Mouse (Mus musculus): ENCODE data around the gene Aco2.

DNA sequence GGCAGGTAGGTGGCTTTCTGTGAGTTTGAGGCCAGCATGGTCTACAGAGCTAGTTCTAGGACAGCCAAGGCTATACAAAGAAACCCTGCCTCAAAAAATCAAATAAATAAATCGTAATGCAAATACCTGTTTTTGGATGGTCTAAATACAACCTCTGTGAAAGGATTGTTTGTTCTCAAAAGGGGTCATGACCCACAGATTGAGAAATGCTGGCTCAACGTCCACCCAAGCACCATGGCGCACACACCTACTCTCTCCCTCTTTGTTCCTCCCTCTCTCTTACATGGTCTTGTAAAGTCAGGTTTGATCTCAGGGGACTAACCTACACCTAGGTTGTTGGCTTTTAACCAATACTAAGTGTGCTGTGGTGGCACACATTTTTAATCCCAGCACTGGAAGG is 49.5 kb upstream of the Aco2 start:
- TF ChIP-seq POLR2A (IDR thresholded peaks at IDR 0.05; ENCODE audit: extremely low read depth, insufficient read depth, low read length): no peak
- TF ChIP-seq CTCF (IDR thresholded peaks at IDR 0.05; ENCODE audit: low read depth, low read length): no peak
